Mouse (Mus musculus) WW6 (cell line): ENCODE measurements around the gene Lcn11.

ENCODE experiments used
- DNase-seq: peaks from one replicate; pipeline ENCODE4 v3.0.0-alpha.2; 2013; ENCODE audit warnings: low read depth, low spot score

The Lcn11 gene

GRCm38 (mm10) chr2:25824751-25825150 is 47.9 kb downstream of the Lcn11 start:
- DNase-seq, result no peak

DNA sequence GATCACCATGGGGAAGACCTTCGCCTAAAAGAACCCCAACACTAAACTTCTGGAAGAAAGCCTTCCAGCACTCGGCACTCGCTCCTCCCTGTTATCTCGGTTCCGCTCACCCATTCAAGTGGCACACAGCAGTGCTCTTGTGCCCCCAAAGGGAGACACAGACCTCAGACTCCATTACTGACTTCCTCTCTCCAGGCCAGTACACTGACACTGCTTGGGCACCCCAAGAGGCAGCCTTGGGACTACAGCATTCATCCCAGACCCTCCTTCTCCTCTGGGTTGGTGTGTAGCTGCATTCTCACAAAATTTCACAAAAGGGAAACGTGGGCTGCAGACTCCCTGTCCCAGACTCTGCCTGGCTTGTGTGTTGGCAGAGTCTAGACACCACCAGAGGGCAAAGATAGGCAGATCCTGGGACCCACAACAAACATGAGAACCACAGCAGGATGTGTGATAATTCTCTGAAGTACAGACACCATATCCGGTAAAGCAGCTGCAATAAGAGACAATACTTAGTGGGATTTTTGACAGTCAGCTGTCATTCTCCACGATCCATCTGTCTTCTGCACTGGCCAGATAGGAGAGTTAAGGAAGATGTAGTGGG is 51.6 kb downstream of the Lcn11 start:
- no peak for DNase-seq
